Mouse (Mus musculus): ENCODE results near the gene Tcf23. TPM values are rescaled to one million over a fixed set of nuclear protein-coding genes. Genes with fewer than 3 reads are reported as not detected.

The Tcf23 gene
- polyA plus RNA-seq, 1 experiment from 2014 or later = not detected

DNA sequence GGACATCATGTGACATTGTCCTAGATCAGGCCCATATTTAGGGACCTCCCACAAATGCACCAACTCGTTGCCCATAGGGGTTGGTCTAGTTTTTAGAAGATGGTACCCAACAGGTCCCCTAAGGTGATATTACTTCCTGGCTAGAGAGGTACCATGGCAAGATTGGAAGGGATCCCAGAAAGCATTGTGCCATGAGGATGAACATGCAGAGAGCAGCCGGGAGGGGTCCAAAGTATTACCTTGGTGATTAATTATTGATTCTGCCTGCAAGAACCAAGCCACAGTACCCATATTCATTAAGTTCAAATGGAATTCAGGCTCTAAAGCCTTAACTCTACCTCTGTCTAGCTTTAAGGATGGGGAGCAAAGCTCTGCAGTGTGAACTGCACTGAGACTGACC, 42.4 kb upstream of the Tcf23 start:
- ChIA-PET CTCF (interaction anchor here (0.7 to 1.1 kb wide), 3 partner anchors 39 to 79 kb away, joined by 3 to 4 read pairs (median 3); no protein-coding TSS in a partner anchor), POLR2A (no interaction called here)
- DNase-seq (ENCODE audit: low read depth, low spot score) (no peak), ATAC-seq (no peak)
- no peaks in the 10 kb centered on the region for H3K27me3 ChIP-seq
- in situ Hi-C loops (cut with MboI; ENCODE audit: low pct_unique_long_range_greater_than_20kb) = no loop called here
- TF ChIP-seq CTCF (IDR thresholded peaks at IDR 0.05) = no peak

DNA sequence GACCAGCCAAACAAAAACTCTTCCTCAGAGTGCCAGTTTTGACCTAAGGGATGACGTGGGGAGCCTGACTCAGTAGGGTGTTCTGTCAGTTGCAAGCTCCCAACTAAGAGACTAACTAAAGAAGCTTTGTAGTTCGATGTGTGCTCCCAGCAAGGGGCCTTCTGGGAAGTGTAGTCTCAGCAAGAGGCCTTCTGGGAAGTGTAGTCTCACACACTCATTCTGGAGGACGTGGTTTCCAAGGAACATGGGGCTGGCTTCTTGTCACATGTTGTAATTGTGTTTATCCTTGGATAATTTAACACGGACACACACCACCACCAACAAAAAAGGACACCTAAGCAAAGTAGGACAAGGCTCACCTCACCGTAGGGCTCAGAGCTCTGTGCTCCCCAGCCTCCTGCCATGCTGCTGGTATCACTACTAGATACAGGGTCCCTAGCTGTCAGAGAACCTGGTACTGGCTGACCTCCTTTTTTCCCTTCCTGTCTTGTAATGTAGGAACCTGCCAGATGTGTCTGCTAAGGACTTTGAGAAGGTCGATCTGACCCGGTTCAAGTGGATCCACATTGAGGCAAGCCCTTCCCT, 40.4 kb upstream of the Tcf23 start:
- ATAC-seq = no peak
- in situ Hi-C loops (cut with MboI; ENCODE audit: low pct_unique_long_range_greater_than_20kb) = no loop called here

DNA sequence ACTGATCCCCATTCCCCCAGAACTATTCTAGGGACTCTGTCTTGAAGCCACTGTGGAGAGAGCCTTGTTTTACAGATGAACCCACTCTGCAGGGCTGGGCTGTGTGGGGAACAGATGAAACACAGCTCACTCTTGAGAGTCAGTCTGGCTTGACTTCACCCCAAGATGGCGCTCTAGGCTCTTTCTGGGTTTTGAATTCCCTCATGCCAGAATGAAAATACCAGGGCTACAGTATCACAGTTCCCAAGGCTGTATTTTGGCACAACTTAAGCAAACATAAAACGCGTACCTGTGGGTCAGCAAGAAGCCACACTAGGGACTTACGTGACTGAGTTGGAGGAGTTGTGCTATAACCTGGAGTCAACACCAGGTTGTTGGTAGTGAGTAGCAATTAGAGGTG, 38.3 kb upstream of the Tcf23 start:
- in situ Hi-C loops (cut with MboI; ENCODE audit: low pct_unique_long_range_greater_than_20kb) = loop anchor here (5.0 kb wide), 1 partner anchor 72 kb away; no protein-coding TSS in a partner anchor
- DNase-seq (ENCODE audit: low read depth, low spot score) (no peak), ATAC-seq (no peak)
- CTCF ChIA-PET = interaction anchor here (0.7 to 3.2 kb wide), 23 partner anchors 9 to 129 kb away, joined by 3 to 26 read pairs (median 5); partner anchors contain the start of genes Khk and Preb
- POLR2A ChIA-PET = no interaction called here
- H3K27me3 ChIP-seq = no peaks in the 10 kb centered on the region
- peak; percentile 95 for TF ChIP-seq CTCF (IDR thresholded peaks at IDR 0.05)

More for the DNA sequence above, 40.4 kb upstream of the Tcf23 start:
- no peaks in the 10 kb centered on the region for H3K27me3 ChIP-seq
- POLR2A ChIA-PET = no interaction called here
- no peak for DNase-seq (ENCODE audit: low read depth, low spot score)
- CTCF ChIA-PET = interaction anchor here (1.4 to 1.9 kb wide), 2 partner anchors 70 to 76 kb away, joined by 5 to 6 read pairs; no protein-coding TSS in a partner anchor
- no peak for TF ChIP-seq CTCF (IDR thresholded peaks at IDR 0.05)

DNA sequence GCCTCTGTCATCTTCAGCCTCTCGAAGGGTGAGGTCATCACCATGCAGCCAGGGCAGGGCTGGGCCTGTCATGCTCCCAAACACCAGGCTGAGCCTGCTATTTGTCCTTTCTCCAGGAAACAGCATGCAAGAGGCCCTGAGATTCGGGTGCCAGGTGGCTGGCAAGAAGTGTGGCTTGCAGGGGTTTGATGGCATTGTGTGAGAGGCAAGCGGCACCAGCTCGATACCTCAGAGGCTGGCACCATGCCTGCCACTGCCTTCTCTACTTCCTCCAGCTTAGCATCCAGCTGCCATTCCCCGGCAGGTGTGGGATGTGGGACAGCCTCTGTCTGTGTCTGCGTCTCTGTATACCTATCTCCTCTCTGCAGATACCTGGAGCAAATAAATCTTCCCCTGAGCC, 37.6 kb upstream of the Tcf23 start:
- DNase-seq (ENCODE audit: low read depth, low spot score) (no peak), ATAC-seq (no peak)
- CTCF ChIA-PET = interaction anchor here (0.9 to 3.2 kb wide), 7 partner anchors 14 to 73 kb away, joined by 3 to 26 read pairs (median 4); no protein-coding TSS in a partner anchor
- H3K27me3 ChIP-seq = no peaks in the 10 kb centered on the region
- in situ Hi-C loops (cut with MboI; ENCODE audit: low pct_unique_long_range_greater_than_20kb) = loop anchor here (5.0 kb wide), 1 partner anchor 71 kb away; no protein-coding TSS in a partner anchor
- TF ChIP-seq CTCF (IDR thresholded peaks at IDR 0.05) = no peak
- POLR2A ChIA-PET = no interaction called here

GRCm38 (mm10) chr5:30931378-30931777, 37.1 kb upstream of the Tcf23 start:
- ATAC-seq (no peak), DNase-seq (ENCODE audit: low read depth, low spot score) (no peak)
- no peak for TF ChIP-seq CTCF (IDR thresholded peaks at IDR 0.05)
- no peaks in the 10 kb centered on the region for H3K27me3 ChIP-seq
- in situ Hi-C loops (cut with MboI; ENCODE audit: low pct_unique_long_range_greater_than_20kb) = loop anchor here (5.0 kb wide), 1 partner anchor 71 kb away; no protein-coding TSS in a partner anchor
- POLR2A ChIA-PET = no interaction called here
- CTCF ChIA-PET = interaction anchor here (0.7 to 3.2 kb wide), 7 partner anchors 14 to 73 kb away, joined by 3 to 26 read pairs (median 4); no protein-coding TSS in a partner anchor

DNA sequence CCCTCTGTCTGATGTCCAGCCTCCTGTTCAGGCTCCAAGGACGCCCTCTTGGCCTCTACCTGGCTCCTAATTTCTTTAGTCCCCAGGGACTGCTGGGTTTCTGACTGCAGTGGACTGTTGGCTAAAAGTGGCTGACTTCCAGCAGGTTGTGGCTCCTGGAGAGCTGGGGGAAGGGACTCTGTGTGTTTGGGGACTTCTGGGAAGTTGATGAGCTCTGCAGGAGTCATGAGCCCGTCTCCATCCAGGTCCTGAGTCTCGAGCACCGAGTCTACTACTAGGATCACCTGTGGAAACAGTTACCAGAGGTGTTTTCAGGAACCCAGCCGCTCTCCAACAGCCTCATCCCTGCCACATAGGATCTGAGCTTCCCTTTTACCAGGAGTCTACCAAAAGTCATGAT, 34.8 kb upstream of the Tcf23 start:
- no peak for TF ChIP-seq CTCF (IDR thresholded peaks at IDR 0.05)
- POLR2A ChIA-PET = no interaction called here
- H3K27me3 ChIP-seq = no peaks in the 10 kb centered on the region
- in situ Hi-C loops (cut with MboI; ENCODE audit: low pct_unique_long_range_greater_than_20kb) = loop anchor here (5.0 kb wide), 1 partner anchor 69 kb away; no protein-coding TSS in a partner anchor
- no peak for ATAC-seq
- CTCF ChIA-PET = interaction anchor here (1.0 to 2.5 kb wide), 9 partner anchors 8 to 71 kb away, joined by 3 to 16 read pairs (median 5); partner anchors contain the start of gene Preb
- no peak for DNase-seq (ENCODE audit: low read depth, low spot score)

GRCm38 (mm10) chr5:30934725-30935461, 33.6 kb upstream of the Tcf23 start:
- ChIA-PET POLR2A (no interaction called here), CTCF (interaction anchor here (0.8 to 2.5 kb wide), 5 partner anchors 10 to 70 kb away, joined by 3 to 16 read pairs (median 6); partner anchors contain the start of gene Cgref1)
- ATAC-seq (no peak), DNase-seq (ENCODE audit: low read depth, low spot score) (no peak)
- no peak for TF ChIP-seq CTCF (IDR thresholded peaks at IDR 0.05)
- no peaks in the 10 kb centered on the region for H3K27me3 ChIP-seq
- in situ Hi-C loops (cut with MboI; ENCODE audit: low pct_unique_long_range_greater_than_20kb) = loop anchor here (5.0 kb wide), 1 partner anchor 67 kb away; no protein-coding TSS in a partner anchor

DNA sequence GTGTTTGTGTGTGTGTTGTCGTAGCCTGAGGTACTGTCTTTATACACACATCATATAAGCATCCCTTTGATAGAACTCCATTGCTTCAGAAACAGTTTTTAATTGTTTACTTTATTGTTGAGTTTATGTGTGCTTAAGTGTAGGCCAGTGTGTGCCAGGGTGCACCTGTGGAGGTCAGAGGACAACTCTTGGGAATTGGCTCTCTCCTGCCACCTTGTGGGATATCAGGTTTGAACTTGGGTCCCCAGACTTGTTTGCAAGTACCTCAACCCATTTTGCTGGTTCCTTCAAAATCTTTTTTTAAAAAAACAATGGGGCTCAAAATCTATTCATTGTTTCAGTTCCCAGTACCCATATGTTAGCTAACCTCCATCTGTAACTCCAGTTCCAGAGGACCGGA, 25.5 kb upstream of the Tcf23 start:
- POLR2A ChIA-PET = no interaction called here
- H3K27me3 ChIP-seq = no peaks in the 10 kb centered on the region
- peak; percentile 55 for TF ChIP-seq CTCF (IDR thresholded peaks at IDR 0.05)

DNA sequence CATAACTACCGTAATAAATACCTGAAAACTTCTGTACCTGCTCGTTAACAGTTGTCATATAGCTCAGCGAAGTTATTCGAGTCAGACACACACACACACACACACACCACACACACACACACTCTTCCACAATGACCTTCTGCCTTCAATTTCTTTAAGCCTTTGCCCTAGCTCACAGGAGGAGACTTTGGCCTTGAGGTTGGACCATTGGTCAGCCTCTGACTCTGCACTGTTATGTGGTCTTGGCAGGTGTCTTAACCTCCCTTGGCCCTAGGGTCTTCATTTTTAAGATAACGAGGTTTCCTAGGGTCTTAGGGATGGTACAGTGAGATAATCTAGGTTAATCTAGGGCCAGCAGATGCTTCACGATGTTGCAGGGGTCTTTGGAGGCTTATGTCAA, 24.1 kb upstream of the Tcf23 start:
- in situ Hi-C loops (cut with MboI; ENCODE audit: low pct_unique_long_range_greater_than_20kb) = no loop called here

More for the DNA sequence above, 25.5 kb upstream of the Tcf23 start:
- ATAC-seq (no peak), DNase-seq (ENCODE audit: low read depth, low spot score) (no peak)
- CTCF ChIA-PET = interaction anchor here (1.1 to 2.8 kb wide), 5 partner anchors 10 to 69 kb away, joined by 3 to 10 read pairs (median 6); no protein-coding TSS in a partner anchor
- in situ Hi-C loops (cut with MboI; ENCODE audit: low pct_unique_long_range_greater_than_20kb) = no loop called here

More for the DNA sequence above, 24.1 kb upstream of the Tcf23 start:
- no peak for TF ChIP-seq CTCF (IDR thresholded peaks at IDR 0.05)
- DNase-seq (ENCODE audit: low read depth, low spot score) (no peak), ATAC-seq (no peak)
- ChIA-PET CTCF (interaction anchor here (0.7 to 2.6 kb wide), 5 partner anchors 10 to 60 kb away, joined by 3 to 8 read pairs (median 6); no protein-coding TSS in a partner anchor), POLR2A (interaction anchor here (1.2 kb wide), 1 partner anchor 11 kb away, joined by 4 read pairs; no protein-coding TSS in a partner anchor)
- H3K27me3 ChIP-seq = no peaks in the 10 kb centered on the region

Measured in Patski (cell line).